Mouse (Mus musculus) right cerebral cortex, postnatal 36 days (tissue): ENCODE measurements around the gene 9530053A07Rik.
"Not testable (repeated sequence)": the region's sequence is repeated elsewhere in the genome, so short reads cannot be mapped to it uniquely, and the experiment has no call there.

ENCODE experiments used
- DNase-seq, 2 experiments: peaks; one replicate each; pipeline ENCODE4 v3.0.0; 2022; ENCODE audit warnings: low spot score in 2 of 2, mixed read lengths in 1 of 2

Gene 9530053A07Rik

GRCm38 (mm10) chr7:28129166-28129565, at the start of gene 9530053A07Rik:
Gene 9530053A07Rik (plus strand): TSS chr7:28129466.
- DNase-seq = no peak

- peak; percentile 15 to 50 for DNase-seq
Measured at GRCm38 (mm10) chr7:28084215-28084614, 45.1 kb upstream of the 9530053A07Rik start.

DNA sequence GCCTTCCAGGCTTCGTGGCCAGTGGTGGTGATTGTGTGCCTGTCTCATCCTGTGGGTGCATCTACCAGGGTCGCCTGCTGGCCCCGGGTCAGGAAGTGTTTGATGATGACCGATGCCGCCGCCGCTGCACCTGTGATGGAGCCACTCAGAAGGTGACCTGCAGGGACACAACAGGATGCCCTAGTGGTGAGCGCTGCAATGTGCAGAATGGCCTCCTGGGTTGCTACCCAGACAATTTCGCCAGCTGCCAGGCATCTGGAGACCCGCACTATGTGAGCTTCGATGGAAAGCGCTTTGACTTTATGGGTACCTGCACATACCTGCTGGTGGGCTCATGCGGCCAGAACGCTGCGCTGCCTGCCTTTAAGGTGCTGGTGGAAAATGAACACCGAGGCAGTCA, 43.0 kb upstream of the 9530053A07Rik start:
- DNase-seq = no peak

DNA sequence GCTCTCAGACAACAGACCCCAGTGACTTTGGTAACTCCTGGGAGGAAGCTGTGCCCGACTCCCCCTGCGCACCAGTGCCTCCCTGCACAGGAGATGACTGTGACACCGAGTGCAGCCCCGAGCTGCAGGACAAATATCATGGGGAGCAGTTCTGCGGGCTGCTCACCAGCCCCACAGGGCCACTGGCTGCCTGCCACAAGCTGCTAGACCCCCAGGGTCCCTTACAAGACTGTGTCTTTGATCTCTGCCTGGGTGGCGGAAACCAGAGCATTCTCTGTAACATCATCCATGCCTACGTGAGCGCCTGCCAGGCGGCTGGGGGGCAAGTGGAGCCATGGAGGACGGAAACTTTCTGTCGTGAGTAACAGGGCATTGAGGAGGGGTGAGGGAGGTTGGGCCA, 35.7 kb upstream of the 9530053A07Rik start:
- DNase-seq = no peak

DNA sequence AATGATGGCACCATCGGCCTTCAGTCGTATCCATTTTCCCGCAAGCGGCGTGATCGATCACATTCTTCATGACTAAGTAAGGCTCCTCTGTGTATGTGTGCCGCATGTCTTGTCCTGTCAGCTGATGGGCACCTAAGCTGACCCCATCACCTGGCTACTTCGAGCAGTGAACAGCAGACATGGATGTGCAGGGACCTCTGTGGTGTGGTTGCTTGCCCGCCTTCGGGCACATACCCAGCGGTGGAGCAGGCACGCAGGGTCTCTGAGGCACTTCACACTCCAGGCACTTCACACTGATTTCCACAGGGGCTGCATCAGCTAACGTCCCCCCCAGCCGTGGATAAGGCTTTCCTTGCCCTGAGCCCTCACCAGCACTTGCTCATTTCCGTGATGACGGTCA, 30.2 kb upstream of the 9530053A07Rik start:
- DNase-seq = no peak

GRCm38 (mm10) chr7:28100596-28101590, 28.4 kb upstream of the 9530053A07Rik start:
- DNase-seq = no peak

DNA sequence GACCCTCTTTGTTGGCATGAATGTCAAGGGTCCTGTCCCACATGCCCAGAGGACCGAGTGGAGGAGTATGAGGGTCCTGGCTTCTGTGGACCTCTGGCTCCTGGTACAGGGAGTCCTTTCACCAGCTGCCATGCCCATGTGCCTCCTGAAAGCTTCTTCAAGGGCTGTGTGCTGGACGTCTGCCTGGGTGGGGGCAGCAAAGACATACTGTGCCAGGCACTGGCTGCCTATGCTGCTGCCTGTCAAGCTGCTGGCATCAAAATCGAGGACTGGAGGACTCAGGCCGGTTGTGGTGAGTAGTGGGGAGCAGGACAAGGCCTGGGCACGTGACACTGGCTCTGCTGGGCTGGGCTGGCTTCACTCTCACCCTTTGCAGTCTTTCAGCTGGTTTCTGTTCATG, 26.3 kb upstream of the 9530053A07Rik start:
- DNase-seq = not testable (repeated sequence)

GRCm38 (mm10) chr7:28104670-28105069, 24.6 kb upstream of the 9530053A07Rik start:
- DNase-seq = no peak

DNA sequence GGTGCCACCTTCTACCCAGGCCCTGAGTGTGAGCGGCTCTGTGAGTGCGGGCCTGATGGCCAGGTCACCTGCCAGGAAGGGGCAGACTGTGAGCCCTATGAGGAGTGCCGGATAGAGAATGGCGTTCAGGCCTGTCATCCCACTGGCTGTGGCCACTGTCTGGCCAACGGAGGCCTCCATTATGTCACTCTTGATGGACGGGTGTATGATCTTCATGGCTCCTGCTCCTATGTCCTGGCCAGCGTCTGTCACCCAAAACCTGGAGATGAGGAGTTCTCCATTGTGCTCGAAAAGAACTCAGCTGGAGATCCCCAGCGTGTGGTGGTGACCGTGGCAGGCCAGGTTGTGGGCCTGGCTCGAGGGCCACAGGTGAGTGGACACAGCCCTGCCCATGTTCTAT, 23.0 kb upstream of the 9530053A07Rik start:
- DNase-seq = no peak

DNA sequence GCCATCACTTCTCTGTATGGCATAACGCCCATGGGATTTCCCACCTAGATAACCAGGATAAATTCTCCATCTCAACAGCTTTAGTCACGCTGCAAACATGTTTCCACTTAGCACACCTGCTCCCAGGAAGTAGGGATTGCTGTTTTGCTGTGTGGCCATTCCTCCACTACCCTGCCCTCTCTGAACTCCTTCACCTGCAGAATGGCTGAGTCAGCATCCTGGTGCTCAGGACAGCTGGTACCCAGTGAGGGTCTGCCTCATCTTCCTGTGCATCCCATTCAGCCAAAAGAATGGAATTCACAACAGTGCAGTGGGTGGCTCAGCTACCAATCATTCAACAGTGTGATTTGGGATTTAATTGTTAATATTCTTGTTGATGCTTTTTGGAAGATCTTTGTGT, 14.6 kb upstream of the 9530053A07Rik start:
- no peak for DNase-seq

DNA sequence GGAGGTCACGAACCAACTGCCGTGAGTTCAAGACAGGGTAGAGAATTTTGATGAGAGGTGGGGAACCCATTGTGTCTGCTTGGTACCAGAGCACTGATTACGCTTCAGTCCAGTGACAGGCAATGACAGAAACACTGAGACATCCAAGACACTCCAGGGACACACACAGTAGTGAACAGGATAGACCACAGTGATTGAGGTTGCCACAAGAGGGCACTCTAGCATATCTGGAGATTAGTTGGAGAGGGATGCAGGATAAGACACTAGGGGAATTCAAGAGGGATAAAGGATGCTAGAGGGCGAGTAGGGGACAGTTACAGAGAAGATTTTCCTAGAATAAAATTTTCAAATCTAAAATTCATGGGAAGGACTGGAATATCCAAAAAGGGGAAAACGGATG, 8.3 kb downstream of the 9530053A07Rik start:
- no peak for DNase-seq

- peak in 1 of 2 experiments; percentile 18 for DNase-seq
Measured at GRCm38 (mm10) chr7:28148263-28148662, 19.0 kb downstream of the 9530053A07Rik start.

- DNase-seq = no peak
Measured at GRCm38 (mm10) chr7:28149841-28150240, 20.6 kb downstream of the 9530053A07Rik start.

DNA sequence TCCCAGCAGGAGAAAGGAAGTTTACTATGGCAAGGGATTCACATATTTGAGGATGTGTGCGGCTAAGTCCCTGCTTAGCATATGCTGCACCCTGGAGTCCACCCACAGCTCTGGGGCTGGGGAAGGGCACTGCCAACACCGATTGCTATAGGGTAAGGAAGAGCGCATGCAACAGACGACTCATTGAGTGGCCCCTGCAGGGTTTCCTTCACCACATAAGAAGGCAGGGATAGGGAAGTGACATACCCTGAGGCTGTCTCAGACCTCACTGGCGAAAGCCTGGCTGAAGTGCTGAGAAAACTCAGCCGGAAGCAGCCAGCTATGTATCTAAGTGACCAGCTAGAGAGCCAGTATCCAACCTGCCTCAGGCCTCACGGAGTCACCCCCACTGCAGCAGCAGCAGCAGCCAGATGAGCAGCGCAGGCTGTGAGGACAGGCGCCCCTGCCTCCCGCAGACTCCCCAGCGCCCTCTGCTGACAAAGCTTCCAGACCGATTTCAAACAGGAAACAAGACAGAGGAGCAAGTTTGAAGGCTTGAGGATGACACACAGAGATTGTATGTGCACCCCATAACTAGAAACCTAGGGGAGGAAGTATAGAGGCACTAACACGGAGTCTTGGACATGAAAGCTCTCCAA, 22.4 kb downstream of the 9530053A07Rik start:
- no peak for DNase-seq

DNA sequence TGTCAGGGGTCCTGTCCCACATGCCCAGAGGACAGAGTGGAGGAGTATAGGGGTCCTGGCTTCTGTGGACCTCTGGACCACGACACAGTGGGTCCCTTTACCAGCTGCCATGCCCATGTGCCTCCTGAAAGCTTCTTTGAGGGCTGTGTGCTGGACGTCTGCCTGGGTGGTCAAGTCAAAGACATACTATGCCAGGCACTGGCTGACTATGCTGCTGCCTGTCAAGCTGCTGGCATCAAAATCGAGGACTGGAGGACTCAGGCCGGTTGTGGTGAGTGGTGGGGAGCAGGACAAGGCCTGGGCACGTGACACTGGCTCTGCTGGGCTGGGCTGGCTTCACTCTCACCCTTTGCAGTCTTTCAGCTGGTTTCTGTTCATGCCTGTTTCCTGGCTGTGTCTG, 24.3 kb downstream of the 9530053A07Rik start:
- not testable (repeated sequence) for DNase-seq

GRCm38 (mm10) chr7:28159292-28159691, 30.0 kb downstream of the 9530053A07Rik start:
- DNase-seq = no peak

DNA sequence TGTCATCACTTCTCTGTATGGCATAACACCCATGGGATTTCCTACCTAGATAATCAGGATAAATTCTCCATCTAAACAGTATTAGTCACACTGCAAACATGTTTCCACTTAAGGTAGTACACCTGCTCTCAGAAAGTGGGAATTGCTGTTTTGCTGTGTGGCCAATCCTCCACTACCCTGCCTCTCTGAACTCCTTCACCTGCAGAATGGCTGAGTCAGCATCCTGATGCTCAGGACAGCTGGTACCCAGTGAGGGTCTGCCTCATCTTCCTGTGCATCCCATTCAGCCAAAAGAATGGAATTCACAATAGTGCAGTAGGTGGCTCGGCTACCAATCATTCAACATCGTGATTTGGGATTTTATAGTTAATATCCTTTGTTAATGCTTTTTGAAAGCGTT, 30.6 kb downstream of the 9530053A07Rik start:
- no peak for DNase-seq

DNA sequence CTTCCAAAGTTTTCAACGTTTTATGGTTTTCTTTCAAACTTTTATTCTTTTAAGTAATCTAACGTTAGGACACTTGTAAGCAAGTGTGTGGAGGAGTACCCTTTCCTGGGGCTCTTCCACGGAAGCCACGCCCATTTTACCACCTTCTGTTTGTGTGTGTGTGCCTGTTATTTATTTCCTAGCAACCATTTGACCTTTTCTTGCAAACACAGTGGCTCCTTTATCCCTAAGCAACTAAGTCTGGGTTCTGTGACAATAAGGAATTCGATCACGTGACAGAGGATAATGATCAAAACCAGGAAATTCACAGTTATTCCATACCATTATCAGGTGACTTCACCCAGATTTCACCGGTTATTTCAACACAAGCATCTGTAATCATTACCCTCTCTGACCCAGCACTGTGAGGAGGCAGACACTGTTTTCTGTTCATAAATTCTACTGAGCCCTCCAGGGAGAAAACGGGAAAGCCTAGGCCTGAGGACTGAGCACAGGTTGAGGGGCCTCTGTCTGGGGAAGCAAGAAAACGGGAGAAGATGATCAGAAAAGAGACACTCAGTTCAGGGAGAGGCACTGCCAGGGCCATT, 32.0 kb downstream of the 9530053A07Rik start:
- no peak for DNase-seq

DNA sequence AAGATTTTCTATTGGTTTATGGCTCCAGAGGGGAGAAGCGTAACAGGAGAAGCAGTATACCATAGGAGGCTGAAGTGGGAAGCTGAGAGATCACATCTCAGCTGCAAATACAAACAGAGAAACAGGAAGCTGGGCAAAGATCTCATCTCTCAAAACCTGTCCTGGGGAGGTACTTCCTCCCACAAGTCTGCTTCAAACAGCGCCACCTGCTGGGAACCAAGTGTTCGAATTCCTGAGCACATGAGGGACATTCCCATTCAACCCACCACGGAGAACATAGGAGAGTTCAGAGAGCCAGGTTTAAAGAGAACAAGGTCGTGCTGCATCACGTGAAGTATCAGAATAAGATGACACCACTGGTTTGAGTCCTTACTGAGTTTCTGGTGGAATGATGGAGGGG, 36.1 kb downstream of the 9530053A07Rik start:
- DNase-seq = no peak

GRCm38 (mm10) chr7:28168320-28169115, 39.3 kb downstream of the 9530053A07Rik start:
- no peak for DNase-seq
